Mouse (Mus musculus) brain, adult 2 months (tissue): ENCODE measurements around the gene Saa4.
"Not testable (repeated sequence)": the region's sequence is repeated elsewhere in the genome, so short reads cannot be mapped to it uniquely, and the experiment has no call there.

Experiments used
- DNase-seq: peaks from one replicate; pipeline ENCODE4 v3.0.0; 2011; ENCODE audit warnings: low read depth, low spot score

Gene Saa4

GRCm38 (mm10) chr7:46732458-46732857 is at the start of gene Saa4:
Saa4 (minus strand) TSS chr7:46732603.
- DNase-seq: no peak

GRCm38 (mm10) chr7:46770706-46771105 is 38.3 kb upstream of the Saa4 start:
- DNase-seq: peak; percentile 90

GRCm38 (mm10) chr7:46768451-46768850 is 36.0 kb upstream of the Saa4 start:
- DNase-seq: no peak

- no peak for DNase-seq
These were observed 35.0 kb upstream of the Saa4 start for GRCm38 (mm10) chr7:46767371-46767770.

GRCm38 (mm10) chr7:46764672-46765071 is 32.3 kb upstream of the Saa4 start:
- DNase-seq: no peak

GRCm38 (mm10) chr7:46762601-46763000 is 30.2 kb upstream of the Saa4 start:
- DNase-seq: no peak

GRCm38 (mm10) chr7:46761049-46761795 is 28.8 kb upstream of the Saa4 start:
- no peak for DNase-seq

- DNase-seq: no peak
These were observed 19.1 kb upstream of the Saa4 start, which contains the start of gene Saa2 for GRCm38 (mm10) chr7:46751490-46751889. Saa2 (plus strand) TSS chr7:46751790.

GRCm38 (mm10) chr7:46748459-46748858 is 16.1 kb upstream of the Saa4 start:
- DNase-seq: no peak

GRCm38 (mm10) chr7:46746381-46746780 is 14.0 kb upstream of the Saa4 start:
- no peak for DNase-seq

GRCm38 (mm10) chr7:46745816-46746215 is 13.4 kb upstream of the Saa4 start:
- no peak for DNase-seq

GRCm38 (mm10) chr7:46742880-46743279 is 10.5 kb upstream of the Saa4 start, which contains the start of gene Saa1:
Saa1 (minus strand) TSS chr7:46742980.
- DNase-seq: not testable (repeated sequence)

- DNase-seq: not testable (repeated sequence)
These were observed 7.6 kb upstream of the Saa4 start for GRCm38 (mm10) chr7:46740041-46740440.

- no peak for DNase-seq
These were observed 6.4 kb upstream of the Saa4 start for GRCm38 (mm10) chr7:46738561-46739460.

- no peak for DNase-seq
These were observed 2.6 kb upstream of the Saa4 start for GRCm38 (mm10) chr7:46734983-46735382.

- DNase-seq: no peak
These were observed 4.8 kb downstream of the Saa4 start for GRCm38 (mm10) chr7:46727584-46727983.

- peak; percentile 71 for DNase-seq
These were observed 8.0 kb downstream of the Saa4 start for GRCm38 (mm10) chr7:46724396-46724795.

- DNase-seq: no peak
These were observed 8.6 kb downstream of the Saa4 start for GRCm38 (mm10) chr7:46723849-46724248.

- DNase-seq: no peak
These were observed 9.0 kb downstream of the Saa4 start for GRCm38 (mm10) chr7:46723354-46723753.

- peak; percentile 80 for DNase-seq
These were observed 11.9 kb downstream of the Saa4 start for GRCm38 (mm10) chr7:46720460-46720859.

GRCm38 (mm10) chr7:46719526-46719925 is 12.9 kb downstream of the Saa4 start:
- peak; percentile 65 for DNase-seq

- peak; percentile 99 for DNase-seq
These were observed 13.7 kb downstream of the Saa4 start for GRCm38 (mm10) chr7:46718591-46719270.
